Mouse (Mus musculus) liver, embryonic 13.5 days (tissue): ENCODE measurements around the gene Entpd1. TPM values are rescaled to one million over a fixed set of nuclear protein-coding genes. Genes with fewer than 3 reads are reported as not detected.

Experiments used
- ATAC-seq: fragments of 200-750 bp; cut with Nextera tagmentation; 2 replicates; pipeline ENCODE4 v1.8.0; 2017; ENCODE audit warnings: low read depth, mild to moderate bottlenecking, moderate number of reproducible peaks, moderate library complexity
- DNase-seq: peaks from one replicate; pipeline ENCODE4 v3.0.0; 2022
- H3K27ac ChIP-seq: fragments of 300-500 bp; sonication (generic); 2 replicates; pipeline ENCODE4 v1.5.1; 2015; ENCODE audit warnings: moderate library complexity, mild to moderate bottlenecking, inconsistent platforms
- H3K27me3 ChIP-seq: fragments of 300-500 bp; sonication (generic); 2 replicates; pipeline ENCODE4 v1.6.1; 2015; ENCODE audit warnings: mild to moderate bottlenecking, inconsistent platforms
- H3K36me3 ChIP-seq: fragments of 300-500 bp; sonication (generic); 2 replicates; pipeline ENCODE4 v1.6.1; 2015; ENCODE audit warnings: mild to moderate bottlenecking, inconsistent platforms
- H3K4me1 ChIP-seq: fragments of 300-500 bp; sonication (generic); replicated peaks from 2 replicates; pipeline ENCODE4 v1.6.1; 2015; ENCODE audit warnings: inconsistent platforms
- H3K4me2 ChIP-seq: fragments of 300-500 bp; sonication (generic); 2 replicates; pipeline ENCODE4 v1.6.1; 2015; ENCODE audit warnings: inconsistent platforms, mild to moderate bottlenecking, moderate library complexity
- H3K4me3 ChIP-seq: fragments of 300-500 bp; sonication (generic); replicated peaks from 2 replicates; pipeline ENCODE4 v1.5.1; 2015; ENCODE audit warnings: mild to moderate bottlenecking, inconsistent platforms
- H3K9ac ChIP-seq: fragments of 300-500 bp; sonication (generic); 2 replicates; pipeline ENCODE4 v1.6.1; 2015; ENCODE audit warnings: mild to moderate bottlenecking, inconsistent platforms
- H3K9me3 ChIP-seq: fragments of 300-500 bp; sonication (generic); replicated peaks from 2 replicates; pipeline ENCODE4 v1.6.1; 2016; ENCODE audit warnings: inconsistent platforms
- WGBS: fragments of 180-500 bp; shearing (Covaris S2); methylation state at CpG from one replicate; pipeline ENCODE4 v1.1.7; 2015; ENCODE audit not compliant: insufficient replicate concordance; 5-methylcytosine and 5-hydroxymethylcytosine counted together
- polyA plus RNA-seq: library from polyadenylated mRNA; unstranded; fragments of >200 nt; fragmentation: Nextera tagmentation; extraction: Ambion mirVana; gene quantifications from 2 replicates; pipeline ENCODE4 v1.2.1, GENCODE M21; 2015

Entpd1 gene
- 2.6 and 3.3 TPM in 2 replicates for polyA plus RNA-seq

GRCm38 (mm10) chr19:40611830-40612506 lies at the start of gene Entpd1, which contains the start of gene Tctn3:
Gene Entpd1 (plus strand): TSS chr19:40612366.
Gene Tctn3 (minus strand): TSS chr19:40612233.
- Histone ChIP-seq H3K9ac (peak within 1 kb of the TSS; percentile 72), H3K36me3 (peaks cover 15% of the 10 kb centered on the region; the same call in 1 of the 2 replicates), H3K27ac (no peak within 1 kb of the TSS), H3K4me1 (peaks cover 10% of the 10 kb centered on the region), H3K9me3 (no peaks in the 10 kb centered on the region), H3K4me2 (peak within 1 kb of the TSS; percentile 84), H3K4me3 (peak within 1 kb of the TSS; percentile 76), H3K27me3 (no peaks in the 10 kb centered on the region)
- peak; percentile 93 for DNase-seq
- under 1% methylated on average over 45 of the region's 45 CpGs for WGBS
- ATAC-seq = peak; percentile 100

GRCm38 (mm10) chr19:40563880-40564645 lies 48.1 kb upstream of the Entpd1 start:
- Histone ChIP-seq H3K9me3 (no peaks in the 10 kb centered on the region), H3K27me3 (no peaks in the 10 kb centered on the region), H3K27ac (no peak overlapping the region), H3K4me1 (no peaks in the 10 kb centered on the region), H3K4me3 (no peak overlapping the region), H3K9ac (no peak overlapping the region), H3K36me3 (peaks cover 74% of the 10 kb centered on the region), H3K4me2 (no peak overlapping the region)
- no peak for ATAC-seq
- 76% methylated on average over 10 of the region's 10 CpGs for WGBS
- no peak for DNase-seq

DNA sequence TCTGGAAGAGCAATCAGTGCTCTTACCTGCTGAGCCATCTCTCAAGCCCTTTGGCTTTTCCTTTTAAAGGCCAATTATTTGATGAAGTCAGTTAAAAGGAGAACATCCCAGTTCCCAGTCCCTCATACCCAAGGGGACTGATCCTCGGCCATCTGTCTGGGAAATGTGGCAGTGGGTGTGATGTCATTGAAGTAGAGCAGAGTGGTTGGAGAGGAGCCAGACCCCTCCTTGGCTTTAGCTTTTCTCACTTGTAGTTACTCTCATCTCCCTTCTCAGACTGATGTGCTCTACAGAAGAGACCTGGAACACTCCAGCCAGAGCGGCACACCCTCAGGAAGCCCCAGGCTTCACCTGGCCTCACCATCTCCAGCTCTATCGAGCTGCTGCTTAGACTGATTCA lies 44.5 kb upstream of the Entpd1 start:
- Histone ChIP-seq H3K36me3 (peaks cover 98% of the 10 kb centered on the region), H3K9ac (no peak overlapping the region), H3K27me3 (no peaks in the 10 kb centered on the region), H3K27ac (no peak overlapping the region), H3K4me2 (no peak overlapping the region), H3K4me1 (no peaks in the 10 kb centered on the region), H3K4me3 (no peak overlapping the region), H3K9me3 (peaks cover 4% of the 10 kb centered on the region; the same call in 1 of the 2 replicates)
- 85% methylated on average over 3 of the region's 3 CpGs for WGBS
- DNase-seq = no peak
- no peak for ATAC-seq

DNA sequence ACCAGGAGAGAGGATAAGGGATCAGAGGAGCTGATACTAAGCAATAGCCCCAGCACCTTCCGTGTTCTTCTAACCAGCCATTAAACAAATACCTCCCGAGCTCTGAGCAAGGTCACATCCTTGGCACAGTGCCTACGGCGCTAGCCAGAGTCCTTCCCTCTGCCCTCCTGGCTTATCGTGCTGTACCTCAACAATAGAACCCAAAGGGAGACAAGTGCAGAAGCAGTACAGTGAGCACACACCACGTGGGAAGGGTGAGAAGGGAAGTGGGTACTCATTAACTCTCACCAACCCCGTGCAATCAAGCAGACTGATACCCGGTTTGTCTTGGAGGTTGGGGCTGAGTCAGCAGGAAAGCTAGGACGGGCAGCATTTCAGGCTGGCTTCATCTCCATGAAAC lies 41.4 kb upstream of the Entpd1 start:
- Histone ChIP-seq H3K9me3 (peaks cover 4% of the 10 kb centered on the region; the same call in 1 of the 2 replicates), H3K27ac (no peak overlapping the region), H3K27me3 (no peaks in the 10 kb centered on the region), H3K4me3 (no peak overlapping the region), H3K4me2 (no peak overlapping the region), H3K9ac (no peak overlapping the region), H3K36me3 (peaks cover 100% of the 10 kb centered on the region), H3K4me1 (no peaks in the 10 kb centered on the region)
- DNase-seq (no peak), ATAC-seq (no peak; the same call in 1 of the 2 replicates)
- WGBS = 77% methylated on average over 9 of the region's 9 CpGs

DNA sequence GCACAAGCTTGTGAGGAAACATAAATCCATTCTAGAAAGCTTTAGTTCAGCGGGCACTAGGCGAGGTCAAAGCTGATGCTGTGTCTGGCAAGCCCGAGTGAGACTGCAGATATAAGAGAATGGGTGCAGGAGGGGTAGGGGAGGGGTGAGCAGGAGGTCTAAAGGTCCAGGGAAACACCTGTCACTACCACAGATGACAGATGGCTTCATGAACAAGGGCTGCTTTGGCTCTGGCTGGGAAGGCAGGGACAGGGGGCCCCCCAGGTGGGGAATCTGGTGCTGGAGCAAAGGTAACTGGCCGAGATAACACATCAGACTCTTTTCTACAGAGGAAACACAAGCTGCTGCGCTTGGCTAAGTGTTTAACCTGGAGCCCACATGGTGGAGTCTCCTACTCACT lies 36.7 kb upstream of the Entpd1 start:
- Histone ChIP-seq H3K27me3 (no peaks in the 10 kb centered on the region), H3K9me3 (0 out of 2 replicates have a peak, but pooled peaks cover 2% of the 10 kb centered on the region), H3K9ac (no peak overlapping the region), H3K4me1 (0 out of 2 replicates have a peak, but pooled peaks cover 1% of the 10 kb centered on the region), H3K4me3 (no peak overlapping the region), H3K4me2 (no peak overlapping the region), H3K36me3 (peaks cover 98% of the 10 kb centered on the region), H3K27ac (no peak overlapping the region)
- WGBS = 67% methylated on average over 5 of the region's 5 CpGs
- ATAC-seq (no peak), DNase-seq (no peak)

GRCm38 (mm10) chr19:40580902-40581301 lies 31.3 kb upstream of the Entpd1 start:
- WGBS = 58% methylated on average over 2 of the region's 2 CpGs
- H3K9ac ChIP-seq = no peak overlapping the region
- no peaks in the 10 kb centered on the region for H3K9me3 ChIP-seq
- no peak overlapping the region for H3K4me2 ChIP-seq
- DNase-seq (no peak), ATAC-seq (0 out of 2 replicates have a peak, but pooled peaks have one; percentile 50)
- H3K36me3 ChIP-seq = peaks cover 85% of the 10 kb centered on the region
- H3K27me3 ChIP-seq = no peaks in the 10 kb centered on the region
- no peak overlapping the region for H3K4me3 ChIP-seq
- H3K27ac ChIP-seq = no peak overlapping the region
- peaks cover 24% of the 10 kb centered on the region for H3K4me1 ChIP-seq

DNA sequence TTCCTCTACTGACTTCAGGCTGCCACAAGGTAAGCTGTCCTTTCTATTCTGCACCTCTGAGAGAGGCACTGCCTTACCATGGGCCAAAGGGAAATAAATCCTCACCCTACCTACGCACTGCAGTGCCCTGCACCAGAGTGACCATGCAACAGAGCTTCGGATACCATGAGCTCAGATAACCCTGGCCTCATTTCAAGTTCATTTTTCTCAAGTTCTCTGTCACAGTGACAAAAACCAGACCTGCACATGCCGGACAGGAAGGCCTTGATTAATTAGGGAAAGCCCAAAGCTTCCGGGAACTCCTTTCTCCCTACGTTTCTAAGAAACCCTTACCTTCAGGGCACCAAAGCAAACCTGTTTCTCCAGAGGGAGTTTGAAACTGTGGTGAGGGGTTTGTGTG lies 30.5 kb upstream of the Entpd1 start:
- H3K36me3 ChIP-seq = peaks cover 78% of the 10 kb centered on the region
- no peak overlapping the region for H3K4me2 ChIP-seq
- DNase-seq = no peak
- 74% methylated on average over 5 of the region's 5 CpGs for WGBS
- no peak overlapping the region for H3K27ac ChIP-seq
- no peaks in the 10 kb centered on the region for H3K9me3 ChIP-seq
- H3K9ac ChIP-seq = no peak overlapping the region
- ATAC-seq = no peak
- H3K4me1 ChIP-seq = peaks cover 31% of the 10 kb centered on the region
- no peak overlapping the region for H3K4me3 ChIP-seq
- no peaks in the 10 kb centered on the region for H3K27me3 ChIP-seq

DNA sequence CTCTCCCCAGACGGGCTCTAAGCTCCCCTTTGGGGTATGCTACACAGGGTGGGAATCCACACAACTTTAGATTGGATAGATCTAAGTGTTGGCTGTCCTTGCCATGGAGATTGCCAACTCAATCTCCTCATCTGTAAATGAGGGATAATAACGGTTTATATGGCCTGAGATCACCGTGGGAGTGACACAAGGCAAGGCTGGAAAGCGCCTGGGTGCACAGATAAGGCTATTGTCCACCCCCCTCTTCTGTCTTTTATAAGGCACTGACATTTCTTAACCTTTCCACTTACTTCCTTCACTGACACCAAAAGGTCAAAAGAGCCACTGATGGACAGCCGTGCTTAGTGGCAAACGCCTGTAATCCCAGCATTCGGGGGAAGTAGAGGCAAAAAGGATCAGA lies 25.3 kb upstream of the Entpd1 start:
- DNase-seq = peak; percentile 34
- Histone ChIP-seq H3K9me3 (no peaks in the 10 kb centered on the region), H3K36me3 (peaks cover 34% of the 10 kb centered on the region), H3K27me3 (no peaks in the 10 kb centered on the region), H3K27ac (peak overlapping the region; percentile 84), H3K4me3 (peak overlapping the region; percentile 83), H3K4me1 (peaks cover 49% of the 10 kb centered on the region), H3K4me2 (peak overlapping the region; percentile 94), H3K9ac (peak overlapping the region; percentile 82)
- 18% methylated on average over 7 of the region's 7 CpGs for WGBS
- peak; percentile 28 for ATAC-seq

- no peaks in the 10 kb centered on the region for H3K9me3 ChIP-seq
- ATAC-seq (peak; percentile 58), DNase-seq (no peak)
- H3K9ac ChIP-seq = peak overlapping the region; percentile 82
- H3K4me2 ChIP-seq = peak overlapping the region; percentile 94
- 1% methylated on average over 30 of the region's 30 CpGs for WGBS
- peaks cover 26% of the 10 kb centered on the region for H3K36me3 ChIP-seq
- H3K4me3 ChIP-seq = peak overlapping the region; percentile 83
- H3K4me1 ChIP-seq = peaks cover 44% of the 10 kb centered on the region
- H3K27ac ChIP-seq = peak overlapping the region; percentile 84
- no peaks in the 10 kb centered on the region for H3K27me3 ChIP-seq
Observed at GRCm38 (mm10) chr19:40587491-40588292, 24.5 kb upstream of the Entpd1 start.

- peaks cover 44% of the 10 kb centered on the region for H3K4me1 ChIP-seq
- no peaks in the 10 kb centered on the region for H3K27me3 ChIP-seq
- peak within 1 kb of the TSS; percentile 94 for H3K4me2 ChIP-seq
- no peaks in the 10 kb centered on the region for H3K9me3 ChIP-seq
- WGBS = under 1% methylated on average over 34 of the region's 34 CpGs
- ATAC-seq = peak; percentile 83
- peak; percentile 87 for DNase-seq
- peaks cover 20% of the 10 kb centered on the region for H3K36me3 ChIP-seq
- H3K27ac ChIP-seq = peak within 1 kb of the TSS; percentile 84
- peak within 1 kb of the TSS; percentile 82 for H3K9ac ChIP-seq
- peak within 1 kb of the TSS; percentile 83 for H3K4me3 ChIP-seq
Observed at GRCm38 (mm10) chr19:40588293-40588654, 23.9 kb upstream of the Entpd1 start, which contains the start of gene Aldh18a1. Gene Aldh18a1 (minus strand): TSS chr19:40588463.
